Mouse (Mus musculus): Measurements from ENCODE around the gene Anapc4.
A peak's percentile ranks its signal among the peaks of the same experiment; 100 is the strongest.

The Anapc4 gene

GRCm38 (mm10) chr5:52833761-52834274, at the start of gene Anapc4:
Gene Anapc4 (plus strand): TSS chr5:52834012.
- DNase-seq (ENCODE audit: low read depth, low spot score), result peak; percentile 97

GRCm38 (mm10) chr5:52786556-52787322, 47.1 kb upstream of the Anapc4 start:
- no peak for DNase-seq (ENCODE audit: low read depth, low spot score)

GRCm38 (mm10) chr5:52793230-52793629, 40.6 kb upstream of the Anapc4 start:
- no peak for DNase-seq (ENCODE audit: low read depth, low spot score)

DNA sequence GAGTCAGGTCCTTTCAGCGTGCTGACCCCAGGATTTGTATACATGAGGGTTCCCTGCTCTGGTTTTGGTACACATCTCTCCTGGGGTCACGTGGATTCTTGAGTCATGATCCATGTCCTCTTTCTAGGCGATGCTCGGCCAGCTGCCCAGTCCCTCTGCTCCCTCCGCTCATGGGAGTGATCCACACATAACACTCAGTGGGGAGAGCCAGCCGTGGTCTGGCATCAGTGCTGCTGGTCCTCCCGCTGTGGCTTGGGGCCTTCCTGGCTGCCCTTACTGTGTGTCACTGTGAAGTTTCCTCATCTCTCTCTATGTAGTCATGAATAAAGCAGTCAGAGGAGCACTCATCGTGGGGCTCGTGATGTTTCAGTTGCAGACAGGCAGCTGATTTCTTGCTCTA, 39.7 kb upstream of the Anapc4 start:
- DNase-seq (ENCODE audit: low read depth, low spot score), result no peak

GRCm38 (mm10) chr5:52799274-52799985, 34.4 kb upstream of the Anapc4 start:
- DNase-seq (ENCODE audit: low read depth, low spot score), result no peak

- DNase-seq (ENCODE audit: low read depth, low spot score), result no peak
Observed at GRCm38 (mm10) chr5:52805801-52806200, 28.0 kb upstream of the Anapc4 start.

DNA sequence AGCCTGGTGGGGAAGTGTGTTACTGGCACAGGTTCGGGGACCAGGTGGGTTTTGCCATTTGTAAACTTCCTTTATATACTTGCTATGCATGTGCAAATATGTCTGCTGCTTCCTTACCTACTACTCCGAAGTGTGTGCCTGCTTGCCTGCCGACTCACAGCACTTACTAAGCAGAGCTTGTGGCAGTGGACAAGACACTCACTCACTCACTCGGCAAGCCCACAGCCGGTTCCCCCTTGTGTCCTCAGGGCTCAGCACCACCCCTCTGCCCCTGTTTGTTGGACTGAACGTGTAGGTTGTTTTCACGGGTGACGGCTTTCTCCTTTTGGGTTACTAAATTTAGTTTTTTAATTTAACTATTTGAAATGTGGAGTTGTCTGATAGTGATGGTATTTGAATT, 27.5 kb upstream of the Anapc4 start:
- no peak for DNase-seq (ENCODE audit: low read depth, low spot score)

- no peak for DNase-seq (ENCODE audit: low read depth, low spot score)
Observed at GRCm38 (mm10) chr5:52807030-52807429, 26.8 kb upstream of the Anapc4 start.

DNA sequence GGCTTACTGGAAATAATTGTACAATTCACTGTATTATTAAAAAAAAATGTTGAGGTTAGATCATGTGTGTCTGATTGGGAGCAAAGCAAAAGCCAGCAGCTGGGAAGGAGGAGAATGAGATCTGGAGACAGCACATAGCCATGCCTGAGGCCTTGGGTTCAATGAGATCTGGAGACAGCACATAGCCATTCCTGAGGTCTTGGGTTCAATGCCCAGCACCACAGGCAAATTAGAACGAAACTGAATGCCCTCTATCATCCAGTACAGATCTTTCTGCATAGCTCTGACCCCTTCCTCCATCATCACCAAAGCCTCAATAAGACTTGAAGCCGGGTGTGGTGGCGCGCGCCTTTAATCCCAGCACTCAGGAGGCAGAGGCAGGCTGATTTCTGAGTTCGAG, 23.4 kb upstream of the Anapc4 start:
- no peak for DNase-seq (ENCODE audit: low read depth, low spot score)

DNA sequence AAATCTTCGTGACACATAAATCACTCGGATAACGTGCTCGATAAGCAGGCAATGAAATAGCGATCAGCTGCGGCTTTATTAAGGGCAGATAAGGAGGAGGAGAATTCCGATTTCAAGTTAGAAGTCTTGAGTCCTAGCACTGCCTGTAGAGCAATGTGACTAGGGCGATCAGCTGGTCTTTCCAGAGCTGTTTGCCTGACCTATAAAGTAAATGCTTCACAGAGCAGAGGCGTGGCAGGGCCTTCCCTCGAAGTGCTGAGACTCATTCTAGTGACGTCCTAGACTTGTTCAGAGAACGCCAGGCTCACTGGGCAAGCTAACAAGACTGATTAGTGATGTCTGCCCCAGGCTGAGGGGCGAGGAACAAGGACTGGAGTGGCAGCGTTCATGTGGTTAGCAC, 22.8 kb upstream of the Anapc4 start:
- no peak for DNase-seq (ENCODE audit: low read depth, low spot score)

DNA sequence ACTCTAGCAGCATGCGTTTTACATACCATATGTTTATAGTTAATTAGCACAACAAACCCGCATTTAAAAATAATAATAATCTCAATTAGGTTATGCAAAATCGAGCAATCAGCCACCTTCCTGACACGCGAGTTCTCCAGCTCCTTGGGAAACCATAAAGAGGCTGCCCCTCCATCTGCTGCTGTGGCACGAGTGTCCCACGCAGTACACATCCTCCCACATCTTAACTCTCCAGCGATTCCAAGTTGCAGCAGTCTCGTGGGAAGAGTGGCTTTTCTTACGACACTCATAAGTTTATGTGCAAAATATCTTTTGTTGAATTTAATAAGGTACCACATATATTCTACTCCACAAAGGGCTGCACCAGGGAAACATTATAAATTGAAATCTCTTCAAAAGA, 21.4 kb upstream of the Anapc4 start:
- DNase-seq (ENCODE audit: low read depth, low spot score), result no peak

DNA sequence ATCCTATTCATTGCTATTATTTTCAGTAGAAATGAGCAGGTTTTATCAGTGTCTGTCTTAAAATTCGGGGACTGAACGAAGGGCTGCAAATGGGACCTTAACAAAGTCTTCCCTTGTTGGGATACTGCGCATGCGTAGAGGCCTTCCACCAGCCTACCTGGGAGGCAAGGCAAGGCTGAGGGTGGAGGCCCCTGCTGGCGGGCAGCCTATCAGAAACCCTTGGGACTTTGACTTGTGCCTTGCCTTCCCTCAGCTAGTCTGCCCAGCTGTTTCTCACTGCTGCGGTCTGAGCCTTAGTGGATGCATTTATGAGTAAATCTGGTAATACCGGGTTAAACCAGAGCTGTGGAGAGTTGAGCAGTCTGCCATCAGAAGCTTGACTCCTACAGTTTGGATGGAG, 20.5 kb upstream of the Anapc4 start:
- no peak for DNase-seq (ENCODE audit: low read depth, low spot score)

DNA sequence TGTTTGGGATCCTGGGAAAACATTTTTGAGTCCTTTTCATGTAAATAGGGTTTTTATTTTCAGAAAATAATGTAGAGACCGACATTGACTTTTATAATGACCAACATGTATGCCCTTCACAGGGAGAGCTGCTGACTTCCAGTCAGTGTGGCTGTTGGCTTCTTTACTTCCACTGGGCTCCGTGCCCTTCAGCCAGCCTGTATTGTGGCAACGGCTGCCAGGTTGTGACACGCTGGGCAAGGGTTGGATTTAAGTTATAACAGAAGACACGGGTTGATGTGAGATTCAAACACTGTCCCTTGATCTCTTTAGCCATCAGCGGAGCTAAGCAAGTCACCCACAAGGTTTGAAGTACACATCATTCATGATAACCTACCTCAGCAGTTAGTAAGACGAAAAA, 15.1 kb upstream of the Anapc4 start:
- DNase-seq (ENCODE audit: low read depth, low spot score), result no peak

GRCm38 (mm10) chr5:52821691-52822090, 12.1 kb upstream of the Anapc4 start:
- no peak for DNase-seq (ENCODE audit: low read depth, low spot score)

DNA sequence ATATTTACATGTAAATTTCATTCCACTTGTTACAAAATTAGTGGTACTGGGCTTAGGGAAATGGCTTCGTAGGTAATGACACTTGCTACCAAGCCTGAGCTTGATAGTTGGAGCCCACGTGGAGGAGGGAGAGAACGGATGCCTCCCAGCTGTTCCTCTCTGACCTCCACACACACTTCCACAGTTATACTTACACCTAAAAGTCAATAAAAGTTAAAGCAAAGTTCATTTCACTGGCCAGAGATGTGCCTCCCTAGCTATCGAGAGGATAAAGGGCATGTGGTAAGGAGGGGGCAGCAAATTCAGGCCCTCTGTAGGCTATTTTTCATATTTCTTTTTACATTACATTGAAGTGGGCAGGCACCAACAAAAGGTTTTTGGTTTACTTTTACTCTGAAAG, 5.9 kb upstream of the Anapc4 start:
- DNase-seq (ENCODE audit: low read depth, low spot score), result no peak

DNA sequence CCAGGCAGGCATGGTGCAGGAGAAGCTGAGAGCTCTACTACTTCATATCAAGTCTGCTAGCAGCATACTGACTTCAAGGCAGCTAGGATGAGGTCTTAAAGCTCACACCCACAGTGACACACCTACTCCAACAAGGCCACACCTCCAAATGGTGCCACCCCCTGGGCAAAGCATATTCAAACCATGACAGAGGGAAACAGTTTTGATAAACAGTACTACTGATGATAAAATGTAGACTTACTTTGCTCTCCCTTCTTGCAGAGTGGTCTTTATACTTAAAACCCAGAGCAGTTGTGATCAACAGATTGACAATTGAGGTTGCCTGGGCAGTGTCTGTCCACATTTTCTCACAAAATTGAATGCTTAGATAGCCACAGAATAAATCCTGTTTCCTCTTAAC, 807 bp upstream of the Anapc4 start:
- no peak for DNase-seq (ENCODE audit: low read depth, low spot score)

- DNase-seq (ENCODE audit: low read depth, low spot score), result no peak
Observed at GRCm38 (mm10) chr5:52834386-52834785, 574 bp downstream of the Anapc4 start.

GRCm38 (mm10) chr5:52844319-52844718, 10.5 kb downstream of the Anapc4 start:
- no peak for DNase-seq (ENCODE audit: low read depth, low spot score)

DNA sequence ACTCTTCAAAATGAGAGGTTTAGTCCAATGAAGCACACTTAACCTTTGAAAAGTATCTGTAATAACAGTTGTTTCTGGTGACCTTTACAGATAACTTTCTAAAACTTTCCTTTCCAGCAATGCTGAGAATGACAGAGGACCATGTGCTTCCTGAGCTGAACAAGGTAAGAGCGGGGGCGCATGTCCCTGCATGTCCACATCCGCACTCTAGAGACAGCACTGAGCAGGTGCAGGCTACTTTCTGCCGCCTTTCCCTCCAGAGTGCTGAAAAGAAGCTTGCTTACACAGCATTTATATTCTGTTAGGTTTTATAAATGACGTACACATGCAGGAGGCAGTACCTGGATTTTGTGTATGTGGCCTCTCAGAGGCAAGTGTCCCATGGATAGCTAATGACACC, 21.9 kb downstream of the Anapc4 start:
- no peak for DNase-seq (ENCODE audit: low read depth, low spot score)

- no peak for DNase-seq (ENCODE audit: low read depth, low spot score)
Observed at GRCm38 (mm10) chr5:52864446-52864845, 30.6 kb downstream of the Anapc4 start.

DNA sequence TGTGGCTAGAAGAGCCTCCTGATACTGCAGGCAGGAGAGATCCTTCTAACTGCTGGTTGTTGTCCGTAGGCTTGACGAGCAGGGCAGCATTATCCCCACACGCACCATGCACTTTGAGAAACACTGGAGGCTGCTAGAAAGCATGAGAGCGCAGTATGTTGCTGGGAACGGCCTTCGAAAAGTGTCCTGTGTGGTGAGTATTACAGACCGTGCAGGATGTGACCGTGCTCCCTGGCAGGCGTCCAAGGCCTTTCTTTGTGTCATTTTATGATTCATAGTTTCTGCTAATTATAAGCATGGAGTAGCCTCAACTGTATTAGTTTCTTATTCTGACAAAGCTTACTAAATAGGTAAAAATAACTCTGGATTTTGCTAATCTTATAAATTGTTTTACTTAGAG, 32.0 kb downstream of the Anapc4 start:
- DNase-seq (ENCODE audit: low read depth, low spot score), result peak; percentile 14

- DNase-seq (ENCODE audit: low read depth, low spot score), result no peak
Observed at GRCm38 (mm10) chr5:52866361-52867155, 32.7 kb downstream of the Anapc4 start.

Data from skeletal muscle tissue, adult 2 months (tissue).